Mouse (Mus musculus) ES-E14 (cell line): ENCODE results near the gene Otogl.

Experiments
- HCFC1 ChIP-seq: IDR thresholded peaks from 2 replicates; pipeline ENCODE4 v1.6.1; 2012; ENCODE audit warnings: low read length, inconsistent platforms, borderline replicate concordance; ENCODE audit not compliant: insufficient read depth
- MAFK ChIP-seq: IDR thresholded peaks from 2 replicates; pipeline ENCODE4 v1.6.1; 2014; ENCODE audit warnings: mild to moderate bottlenecking, low read depth, low read length, inconsistent platforms; ENCODE audit not compliant: insufficient read depth
- ZC3H11A ChIP-seq: IDR thresholded peaks from 2 replicates; pipeline ENCODE4 v1.6.1; 2012; ENCODE audit warnings: low read depth, mild to moderate bottlenecking, inconsistent platforms, low read length, borderline replicate concordance
- ZNF384 ChIP-seq: IDR thresholded peaks from 2 replicates; pipeline ENCODE4 v1.6.1; 2012; ENCODE audit warnings: low read depth, low read length, inconsistent platforms

DNA sequence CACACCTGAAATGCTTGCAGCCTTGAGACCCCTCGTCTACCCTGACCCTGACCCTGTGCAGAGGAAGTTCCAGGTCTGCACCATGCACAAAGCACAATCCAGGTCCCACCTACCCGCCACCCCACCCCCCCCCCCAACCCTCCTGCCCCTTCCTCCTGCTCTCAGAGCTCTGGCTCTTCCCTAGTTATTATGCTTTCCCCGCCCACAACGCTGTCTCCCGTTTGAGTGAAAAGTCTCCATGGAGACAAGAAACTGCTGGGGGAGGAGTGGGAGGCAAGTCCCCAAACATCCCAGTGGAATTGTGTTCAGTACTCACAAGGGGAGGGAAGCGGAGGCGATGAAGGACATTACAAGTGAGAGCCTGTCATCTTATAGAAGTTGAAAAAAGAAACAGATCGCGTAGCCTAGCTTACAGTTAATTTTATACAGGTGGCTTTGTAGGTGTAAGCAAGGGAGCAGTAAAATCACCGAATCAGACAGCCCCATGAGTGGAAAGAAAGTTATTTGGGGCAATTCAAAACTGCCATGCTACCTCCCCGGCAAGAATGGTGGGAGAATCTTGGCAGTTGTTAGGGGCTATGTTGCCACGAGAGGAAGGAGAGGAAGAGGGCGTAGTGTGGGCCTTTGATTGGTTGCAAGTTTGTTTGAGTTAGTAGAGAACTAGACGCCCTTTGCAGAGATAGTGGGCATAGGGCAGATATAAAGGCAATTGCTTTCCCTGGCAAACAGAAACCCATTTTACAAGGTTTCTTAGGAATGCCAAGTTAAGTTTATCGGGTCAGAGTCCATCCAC, 159.4 kb downstream of the Otogl start:
- no peak for TF ChIP-seq MAFK
- TF ChIP-seq ZC3H11A, result no peak
- TF ChIP-seq HCFC1, result no peak
- TF ChIP-seq ZNF384, result no peak
